Comparison of ENCODE assay signal across 10 mouse cellular contexts in the genomic region with DNA sequence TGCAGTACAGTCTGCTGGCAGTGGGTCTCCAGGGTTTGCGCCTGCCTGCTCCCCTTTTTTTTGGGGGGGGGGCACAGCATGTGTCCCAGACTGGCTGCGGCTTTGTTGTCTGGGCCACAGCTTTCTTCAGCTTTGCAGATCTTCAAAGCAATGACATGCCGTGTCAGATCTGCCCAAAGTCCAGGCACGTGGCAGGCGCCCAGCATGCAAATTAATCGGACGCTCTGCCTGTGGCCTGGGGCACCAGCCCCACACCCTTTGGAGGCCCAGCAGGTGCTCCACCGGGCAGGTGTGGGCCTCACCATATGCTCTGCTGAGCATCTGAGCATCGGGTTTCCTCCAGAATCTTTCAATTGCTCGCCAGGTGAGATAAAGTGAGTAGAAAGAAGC.
DNase-seq lines count a peak whose midpoint lies in the region; ATAC-seq and TF ChIP-seq lines count a peak whose summit lies in the region.
"Had no signal": no experiment of that assay in that cellular context is flagged by ENCODE, and none has a peak within 500 bp of the region (broad histone marks: within the 10 kb centered on the region; RNA-seq: fewer than 3 reads in every experiment).

No protein-coding gene starts in this region.

- H3K4me1 ChIP-seq in E14TG2a.4 (replicated peaks; ENCODE audit: low read depth, low read length), result peaks cover 78% of the 10 kb centered on the region
- peaks cover 55% of the 10 kb centered on the region for H3K4me1 ChIP-seq in hindbrain, embryonic 12.5 days
- H3K4me1 ChIP-seq in midbrain, embryonic 10.5 days, result peaks cover 65% of the 10 kb centered on the region

- H3K4me3 ChIP-seq in E14TG2a.4 (replicated peaks; ENCODE audit: low read length), result peak overlapping the region; percentile 41; the same call in 1 of the 2 replicates
- H3K4me3 ChIP-seq in hindbrain, embryonic 12.5 days, result no peak overlapping the region
- H3K4me3 ChIP-seq in midbrain, embryonic 10.5 days, result peak overlapping the region; percentile 35; the same call in 1 of the 2 replicates

- H3K27me3 ChIP-seq in E14TG2a.4 (ENCODE audit: insufficient read depth, low read length), result peaks cover 69% of the 10 kb centered on the region
- peaks cover 53% of the 10 kb centered on the region for H3K27me3 ChIP-seq in hindbrain, embryonic 12.5 days
- H3K27me3 ChIP-seq in midbrain, embryonic 10.5 days (ENCODE audit: low read depth, poor library complexity, severe bottlenecking), result peaks cover 93% of the 10 kb centered on the region

- no peak for TF ChIP-seq CTCF in E14TG2a.4 (conservative IDR thresholded peaks at IDR 0.05; ENCODE audit: low read length)

- intact Hi-C loops in gastrocnemius, postnatal 14 days (cut with DNase I; ENCODE audit: low total_unique reads), result no loop called here
- intact Hi-C loops in left cerebral cortex, postnatal 36 days (cut with DNase I), result no loop called here
- intact Hi-C loops in left cerebral cortex, postnatal 14 days (cut with DNase I), result no loop called here

- H3K36me3 ChIP-seq in E14TG2a.4 (ENCODE audit: insufficient read depth, low read length), result no peaks in the 10 kb centered on the region
- no peaks in the 10 kb centered on the region for H3K36me3 ChIP-seq in hindbrain, embryonic 12.5 days
- no peaks in the 10 kb centered on the region for H3K36me3 ChIP-seq in midbrain, embryonic 10.5 days

- no peak overlapping the region for H3K9ac ChIP-seq in hindbrain, embryonic 12.5 days

- H3K27ac ChIP-seq in hindbrain, embryonic 12.5 days, result peak overlapping the region; percentile 80
- H3K27ac ChIP-seq in midbrain, embryonic 10.5 days (replicated peaks), result peak overlapping the region; percentile 80
- H3K27ac ChIP-seq: macrophage had no signal

- peaks cover 5% of the 10 kb centered on the region for H3K9me3 ChIP-seq in E14TG2a.4 (ENCODE audit: low read length)
- no peaks in the 10 kb centered on the region for H3K9me3 ChIP-seq in hindbrain, embryonic 12.5 days (replicated peaks)
- H3K9me3 ChIP-seq in midbrain, embryonic 10.5 days (replicated peaks), result peaks cover 5% of the 10 kb centered on the region; the same call in 1 of the 2 replicates

- H3K4me2 ChIP-seq in hindbrain, embryonic 12.5 days (replicated peaks), result peak overlapping the region; percentile 21; the same call in 1 of the 2 replicates

- DNase-seq in embryo, embryonic 10.5 days (ENCODE audit: low spot score), result peak; percentile 39
- peak; percentile 82 for DNase-seq in midbrain, embryonic 10.5 days (ENCODE audit: low spot score)
- no peak for DNase-seq in gastrocnemius, postnatal 14 days
- DNase-seq in left cerebral cortex, postnatal 36 days (ENCODE audit: low spot score in 2 of 2), result no peak
- DNase-seq in thymus, postnatal 14 days, result no peak
- no peak for DNase-seq in left cerebral cortex, postnatal 14 days (ENCODE audit: low spot score in 2 of 2)
- DNase-seq: right cerebral cortex, postnatal 4 days had no signal

- peak; percentile 47 for ATAC-seq in hindbrain, embryonic 12.5 days (ENCODE audit: low FRiP score)

- WGBS in hindbrain, embryonic 12.5 days, result 5% methylated on average over 10 of the region's 10 CpGs
- WGBS in midbrain, embryonic 10.5 days, result 3% methylated on average over 10 of the region's 10 CpGs

Comparison
In these comparisons a context has a peak if more than half of its experiments do, and no peak if none do; other contexts are left out.
1. DNase-seq: peak in embryo, embryonic 10.5 days (single experiment) and midbrain, embryonic 10.5 days (single experiment); none in gastrocnemius, postnatal 14 days (single experiment), left cerebral cortex, postnatal 36 days (0 of 2), thymus, postnatal 14 days (single experiment) and left cerebral cortex, postnatal 14 days (0 of 2).